Mouse (Mus musculus) layer of hippocampus, adult 9-10 months (tissue): ENCODE results near the gene Cwc25.
A peak's percentile ranks its signal among the peaks of the same experiment; 100 is the strongest.
"Not testable (repeated sequence)": the region's sequence is repeated elsewhere in the genome, so short reads cannot be mapped to it uniquely, and the experiment has no call there.

Experiments used
- DNase-seq: peaks from one replicate; pipeline ENCODE4 v3.0.0; 2022; ENCODE audit warnings: low spot score

The Cwc25 gene

DNA sequence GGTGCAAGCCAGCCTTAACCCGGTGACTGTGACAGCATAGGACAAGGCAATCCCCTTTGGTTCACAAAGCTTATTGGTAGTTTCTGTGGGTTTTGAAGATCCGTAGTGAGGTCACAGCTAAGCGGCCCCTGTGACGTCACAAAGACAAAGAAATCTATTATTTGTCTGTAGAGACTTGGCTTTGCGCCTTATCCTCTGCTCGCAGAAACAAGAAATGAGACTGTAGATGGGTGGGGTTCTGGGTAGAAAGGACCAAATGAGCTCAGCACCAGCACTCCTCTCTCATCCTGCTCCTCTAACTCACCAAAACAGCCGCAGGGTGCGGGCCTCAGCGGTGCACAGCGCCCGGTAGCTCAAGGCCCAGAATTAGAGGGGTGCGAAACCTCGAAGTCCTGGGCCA lies 8.8 kb upstream of the Cwc25 start:
- no peak for DNase-seq

DNA sequence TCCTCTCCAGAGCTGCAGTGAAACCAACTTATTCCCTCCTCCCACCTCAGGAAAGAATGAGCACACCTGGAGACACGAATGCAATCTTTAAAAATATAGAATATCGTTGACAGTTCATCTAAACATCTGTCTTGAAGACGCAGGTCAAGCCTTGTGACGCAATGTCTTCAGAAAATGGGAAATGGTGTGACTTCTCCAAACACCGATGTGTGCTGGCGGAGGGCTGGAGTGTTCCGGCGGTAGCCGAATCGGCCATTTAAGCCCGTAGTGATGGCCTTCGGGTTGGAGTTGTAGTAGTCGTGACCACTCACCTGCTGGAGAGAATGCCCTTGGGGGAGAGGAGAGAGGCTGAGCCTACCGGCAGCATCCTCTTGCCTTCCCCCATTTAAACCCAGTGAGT lies 5.1 kb upstream of the Cwc25 start:
- no peak for DNase-seq

DNA sequence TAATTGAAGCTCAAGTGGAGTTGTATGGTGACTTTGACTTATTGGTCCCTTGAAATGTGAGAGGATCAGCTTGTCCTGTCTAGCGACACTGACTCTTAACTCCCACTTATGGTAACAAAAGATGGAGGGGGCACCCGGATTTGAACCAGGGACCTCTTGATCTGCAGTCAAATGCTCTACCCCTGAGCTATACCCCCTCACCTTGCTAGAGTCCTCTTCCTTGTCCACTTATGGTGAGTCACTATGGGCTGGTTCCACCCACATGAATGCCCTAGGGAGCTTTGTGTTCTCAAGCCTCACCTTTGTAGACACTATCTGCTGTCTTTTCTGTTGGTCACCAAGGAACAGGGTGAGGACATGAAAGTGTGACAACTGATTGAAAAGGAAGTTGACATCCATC lies 3.3 kb upstream of the Cwc25 start:
- no peak for DNase-seq

DNA sequence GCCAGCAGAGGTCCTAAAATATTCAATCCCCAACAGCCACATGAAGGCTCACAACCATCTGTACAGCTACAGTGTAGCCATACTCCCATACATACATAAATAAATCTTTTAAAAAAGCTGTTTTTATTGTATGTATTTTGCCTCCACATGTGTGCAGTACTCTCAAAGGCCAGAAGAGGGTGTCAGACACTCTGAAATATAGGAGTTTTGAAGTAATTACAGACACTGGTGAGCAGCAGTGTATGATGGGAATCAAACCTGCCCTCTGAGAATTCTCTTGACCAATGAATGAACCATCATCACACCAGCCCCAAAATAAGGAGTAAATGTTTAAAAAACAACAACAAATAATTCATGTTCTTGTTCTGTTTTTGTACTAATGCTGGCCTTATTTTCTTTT lies 4.7 kb downstream of the Cwc25 start:
- DNase-seq: no peak

DNA sequence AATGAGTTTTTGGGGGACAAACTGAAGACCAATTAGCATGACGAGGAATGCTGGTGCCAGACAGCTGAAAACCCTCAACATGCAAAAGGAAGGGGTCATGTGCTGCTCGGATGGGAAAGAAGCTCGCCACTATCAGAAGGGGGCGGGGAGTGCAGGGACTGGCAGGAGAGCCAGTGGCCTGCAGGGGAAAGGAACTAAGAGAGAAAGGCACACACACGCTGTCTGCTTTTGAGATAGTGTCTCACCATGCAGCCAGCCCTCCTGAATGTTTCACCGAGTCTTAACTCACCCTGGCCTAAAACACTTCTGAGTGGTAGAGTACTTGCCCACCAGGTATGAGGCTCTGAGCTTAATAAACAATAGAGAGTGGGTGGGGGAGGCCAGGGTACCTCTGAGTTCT lies 7.4 kb downstream of the Cwc25 start:
- no peak for DNase-seq

DNA sequence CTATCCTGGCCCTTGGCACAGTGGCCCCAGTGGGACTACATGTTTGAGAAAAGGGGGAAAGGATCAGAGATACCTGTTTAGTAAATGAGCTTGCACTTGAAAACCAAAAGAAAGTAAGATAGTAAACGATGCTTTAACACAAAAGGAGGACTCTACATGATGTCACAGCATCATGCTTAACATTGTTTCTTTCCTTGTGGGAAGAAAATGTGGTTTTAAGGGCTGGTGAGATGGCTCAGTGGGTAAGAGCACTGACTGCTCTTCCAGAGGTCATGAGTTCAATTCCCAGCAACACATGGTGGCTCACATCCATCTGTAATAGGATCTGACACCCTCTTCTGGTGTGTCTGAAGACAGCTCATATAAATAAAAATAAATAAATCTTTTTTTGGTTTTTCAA lies 8.2 kb downstream of the Cwc25 start:
- no peak for DNase-seq

DNA sequence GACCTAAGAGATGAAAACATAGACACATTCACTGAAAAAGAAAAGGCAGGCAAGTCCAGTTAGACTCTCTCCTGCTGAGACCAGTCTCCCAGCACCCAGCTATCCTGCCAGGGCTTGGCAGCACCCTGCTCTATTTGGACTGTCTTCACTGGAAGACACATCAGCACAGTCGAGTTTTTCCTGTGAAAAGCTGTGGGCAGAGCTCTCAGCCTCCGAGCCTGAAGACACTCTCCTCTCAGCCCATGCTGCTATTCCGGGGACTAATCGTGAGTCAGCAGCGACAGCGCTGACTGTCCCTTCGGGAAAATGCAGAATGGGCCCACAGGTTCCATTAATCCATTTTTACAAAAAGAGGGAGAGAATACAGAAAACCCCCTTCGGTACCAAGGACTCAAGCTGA lies 13.1 kb downstream of the Cwc25 start:
- no peak for DNase-seq

DNA sequence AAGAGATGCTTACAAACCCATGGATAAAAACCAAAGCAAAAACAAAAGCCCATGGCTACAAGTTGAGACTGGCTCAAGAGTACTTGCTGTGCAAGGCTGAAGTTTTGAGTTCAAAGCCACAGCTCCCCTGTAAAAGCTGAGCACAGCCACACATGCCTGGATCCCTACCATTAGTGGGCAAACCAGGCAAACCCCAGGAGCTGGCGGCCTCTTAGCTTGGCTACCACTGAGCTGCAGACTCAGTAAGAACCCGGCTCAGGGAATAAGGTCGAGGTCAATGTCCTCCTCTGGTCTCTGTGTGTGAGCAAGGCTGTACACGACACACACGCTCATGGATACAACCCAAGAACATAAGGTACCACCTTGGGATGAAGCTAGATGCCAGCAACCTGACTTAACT lies 17.9 kb downstream of the Cwc25 start:
- DNase-seq: no peak

DNA sequence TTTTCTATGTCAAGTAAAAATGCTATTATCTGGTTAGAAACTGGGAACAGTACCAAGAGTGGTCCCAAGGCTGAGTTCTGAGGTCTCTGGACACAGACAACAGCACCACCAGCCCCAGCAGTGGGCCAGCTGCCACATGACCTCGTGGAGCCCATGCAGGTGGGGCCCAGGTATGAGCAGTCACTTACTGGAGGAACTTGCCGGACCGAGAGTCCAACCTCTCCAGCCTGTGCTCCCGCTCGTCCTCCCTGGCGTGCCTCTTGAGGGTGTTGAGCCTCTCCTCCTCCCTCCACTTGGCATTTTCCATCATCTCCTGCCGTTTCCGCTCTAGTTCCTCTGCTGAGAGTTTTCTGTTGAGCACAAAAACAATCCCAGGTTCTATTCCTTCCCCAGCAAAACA lies 18.6 kb downstream of the Cwc25 start:
- no peak for DNase-seq

DNA sequence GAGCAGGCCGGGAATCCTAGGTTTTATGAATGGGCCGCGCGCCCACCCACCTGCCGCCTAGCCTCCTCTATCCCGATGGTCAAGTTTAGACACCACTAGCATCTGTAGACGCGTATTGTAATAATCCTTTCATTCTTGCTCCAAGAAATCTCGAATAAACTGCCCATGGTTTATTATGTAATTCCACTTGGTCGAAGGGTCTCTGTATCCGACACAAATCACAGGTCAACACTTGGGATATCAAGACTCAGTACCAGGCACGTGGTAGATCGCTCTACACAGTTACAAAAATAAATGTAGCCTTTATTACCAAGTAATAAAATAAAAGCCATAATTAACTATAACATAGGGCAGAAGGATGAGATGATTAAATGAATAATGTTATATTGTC lies 21.0 kb downstream of the Cwc25 start:
- DNase-seq: no peak

DNA sequence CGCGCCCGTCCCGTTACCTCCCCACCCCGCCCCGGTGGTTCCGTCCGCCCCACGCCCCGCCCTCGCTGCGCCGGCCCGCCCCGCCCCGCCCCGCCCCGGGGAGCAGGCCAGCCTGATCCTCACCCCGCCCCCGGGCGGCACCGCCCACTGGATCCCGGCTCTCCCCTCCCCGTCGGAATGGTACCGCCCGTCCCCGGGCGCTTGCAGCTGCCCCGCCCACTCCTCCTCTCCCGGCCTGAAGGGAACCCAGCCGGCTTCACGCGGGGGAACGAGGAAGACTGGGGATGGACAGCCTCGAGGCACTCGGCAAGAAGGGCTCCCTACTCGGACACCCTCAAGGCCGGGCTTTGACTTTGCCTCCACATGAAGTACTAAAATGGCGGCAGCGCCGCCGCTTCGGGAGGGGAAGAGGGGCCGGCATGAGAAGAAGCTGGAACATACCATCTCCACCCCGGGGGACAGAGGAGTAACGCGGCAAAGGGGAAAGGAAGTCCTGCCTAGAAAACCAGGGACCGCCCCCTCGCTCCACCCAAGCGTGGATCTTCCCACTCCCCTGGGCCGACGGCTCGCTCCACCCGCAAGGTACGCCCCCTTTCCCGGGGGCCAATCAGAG lies 21.5 kb downstream of the Cwc25 start:
- peak; percentile 96 for DNase-seq

DNA sequence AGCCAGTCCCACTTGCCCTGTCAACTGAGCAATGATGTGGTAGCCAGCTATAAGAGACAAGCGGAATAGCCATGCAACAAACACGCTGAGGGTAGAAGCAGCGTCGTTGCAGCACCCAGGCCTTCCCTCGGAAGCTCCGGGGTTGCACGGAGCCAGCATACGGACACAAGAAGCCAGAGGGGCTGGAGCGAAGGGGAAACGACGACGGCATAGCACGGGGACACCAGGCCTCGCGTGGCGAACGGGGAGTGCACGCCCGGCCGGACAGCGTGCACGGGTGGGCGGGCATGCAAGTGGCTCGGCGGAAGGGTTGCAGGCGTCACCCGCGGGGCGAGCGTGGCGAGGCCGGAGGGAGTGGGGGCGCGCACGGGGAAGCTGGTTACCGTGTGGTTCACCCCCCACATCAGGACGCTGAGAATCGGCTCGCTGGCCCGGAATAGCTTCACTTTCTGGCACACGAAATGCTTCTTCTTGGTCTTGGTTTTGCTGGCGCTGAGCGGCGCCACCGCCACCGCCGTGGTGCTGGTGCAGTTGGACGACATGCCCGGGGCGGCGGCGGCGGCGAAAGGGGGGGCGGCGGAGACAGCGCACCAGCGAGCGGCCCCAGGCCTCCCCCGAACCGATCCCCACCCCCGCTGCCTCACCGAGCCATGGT lies 22.2 kb downstream of the Cwc25 start, which contains the start of gene Pip4k2b:
Pip4k2b (minus strand) TSS at position 642 of the 655 bp plus-strand sequence.
- DNase-seq: no peak

DNA sequence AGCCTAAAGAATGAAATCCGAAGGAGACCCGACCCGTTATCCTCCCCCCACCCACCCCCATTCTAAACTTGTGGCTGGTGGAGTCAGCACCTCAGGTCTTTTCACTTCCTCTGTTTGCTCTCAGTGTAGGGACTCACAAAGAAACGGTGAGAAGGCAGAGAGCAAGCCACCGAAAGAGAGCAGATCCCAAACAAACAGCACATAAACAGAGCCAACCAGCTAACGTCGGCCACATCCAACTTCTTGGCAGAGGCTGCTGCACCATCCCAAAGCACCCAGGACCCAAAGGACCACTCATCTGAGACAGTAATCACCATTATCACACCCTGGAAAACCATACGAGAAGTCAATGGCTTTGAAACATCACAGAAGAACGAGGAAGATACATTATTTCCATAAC lies 22.9 kb downstream of the Cwc25 start:
- DNase-seq: no peak

DNA sequence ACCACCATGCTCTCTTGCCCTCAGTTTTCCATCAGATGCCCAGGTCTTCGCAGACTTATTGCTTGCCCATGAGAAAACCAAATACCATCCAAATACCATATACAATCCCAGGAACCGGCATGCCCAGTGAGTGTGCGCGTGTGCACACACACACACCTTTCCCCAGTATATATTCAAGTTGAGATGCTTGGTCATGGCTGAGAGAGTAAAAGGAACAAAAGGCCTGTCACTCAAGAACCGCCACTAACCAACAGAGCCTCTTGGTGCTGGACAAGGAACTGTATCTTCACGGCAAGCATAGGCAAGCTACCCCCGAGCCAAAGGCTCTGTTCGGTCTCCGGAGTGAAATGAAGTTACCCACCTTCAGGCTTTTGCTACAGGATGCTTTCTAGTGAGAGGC lies 23.8 kb downstream of the Cwc25 start:
- no peak for DNase-seq

DNA sequence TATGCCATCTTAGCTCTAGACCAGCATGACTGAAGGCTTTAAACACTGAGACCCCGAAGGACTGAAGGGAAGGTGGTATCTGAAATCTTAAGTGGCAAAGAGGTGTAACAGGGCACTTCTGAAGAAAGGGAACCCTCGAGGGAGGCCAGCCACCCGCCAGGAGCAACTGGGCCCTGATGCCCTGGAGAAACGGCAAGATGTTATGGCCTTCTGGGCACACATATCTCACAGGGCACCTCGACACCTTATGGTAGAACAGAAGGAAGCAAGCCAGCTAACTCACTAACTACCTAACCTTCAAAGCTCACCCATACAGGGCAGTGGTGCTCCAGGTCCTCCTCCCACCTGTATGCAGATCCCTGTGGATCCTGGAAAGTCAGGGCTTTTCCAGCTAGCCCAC lies 24.2 kb downstream of the Cwc25 start:
- DNase-seq: no peak

DNA sequence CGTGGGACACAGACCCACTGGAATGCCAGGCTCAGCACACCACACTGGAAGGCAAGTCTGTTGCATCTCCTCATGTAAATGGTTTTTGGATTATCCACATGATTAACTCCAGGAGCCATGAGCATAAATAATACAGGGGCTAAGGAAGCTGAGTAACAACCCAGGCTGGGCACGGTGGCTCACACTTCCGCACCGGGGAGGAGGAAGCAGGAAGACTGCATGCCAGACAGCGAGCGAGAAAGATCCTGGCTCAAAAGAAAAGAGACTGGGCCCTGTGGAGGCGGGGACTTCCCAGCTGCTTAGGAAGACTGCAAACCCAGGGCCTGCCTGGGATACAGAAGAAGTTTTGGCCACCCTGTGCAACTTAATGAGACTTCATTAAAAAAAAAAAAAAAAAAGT lies 26.2 kb downstream of the Cwc25 start:
- DNase-seq: no peak

DNA sequence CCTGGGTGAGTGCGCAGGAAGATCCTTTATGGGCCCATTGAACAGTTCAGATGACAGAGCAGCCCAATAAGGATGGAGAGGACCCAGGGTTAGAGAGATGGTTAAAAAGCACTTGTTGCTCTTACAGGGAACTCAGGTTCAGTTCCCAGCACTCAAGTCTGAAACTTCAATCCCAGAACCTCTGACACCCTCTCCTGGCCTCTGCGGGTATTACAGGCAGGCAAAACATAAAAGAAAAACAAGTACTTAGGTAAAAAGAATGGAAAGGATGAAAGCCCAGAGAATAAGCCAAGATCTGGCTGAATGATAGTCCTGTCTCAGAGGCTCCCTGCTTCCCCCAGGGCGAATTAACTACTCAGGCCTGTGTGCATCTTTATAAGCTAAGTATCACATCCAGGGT lies 27.2 kb downstream of the Cwc25 start:
- DNase-seq: no peak

DNA sequence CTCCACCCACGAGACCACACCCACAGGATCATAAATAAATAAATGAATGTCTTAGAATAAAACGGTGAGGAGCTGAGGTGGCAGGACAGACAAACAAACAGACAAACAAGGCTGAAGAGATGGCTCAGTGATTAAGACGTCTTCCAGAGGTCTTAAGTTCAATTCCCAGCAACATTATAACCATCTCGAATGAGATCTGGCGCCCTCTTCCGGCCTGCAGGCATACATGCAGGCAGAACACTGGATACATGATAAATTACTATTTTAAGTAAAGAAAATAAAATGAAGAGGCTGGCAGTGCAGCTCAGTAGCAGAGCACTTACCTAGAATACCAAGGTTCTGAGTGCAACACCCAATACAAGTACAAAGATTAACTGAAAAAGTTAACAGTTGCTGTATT lies 27.7 kb downstream of the Cwc25 start:
- DNase-seq: no peak

DNA sequence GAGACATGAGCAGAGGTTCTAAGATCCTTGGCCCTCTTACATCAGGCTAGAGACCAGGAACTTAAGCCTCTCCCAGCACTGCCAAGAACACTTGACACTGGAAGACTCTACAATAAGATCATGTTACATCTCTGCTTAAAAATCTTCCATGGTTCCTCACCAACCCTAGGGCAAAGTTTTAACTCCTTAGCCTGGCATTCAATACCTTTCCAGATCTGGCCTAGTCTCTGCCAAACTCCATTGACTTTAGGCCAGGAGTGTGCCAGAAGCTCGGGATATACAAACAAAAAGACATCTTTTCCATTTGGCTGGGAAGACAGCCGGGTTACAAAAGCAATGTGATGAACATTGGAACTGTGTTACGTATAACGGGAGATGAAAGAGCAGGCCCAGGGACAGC lies 28.8 kb downstream of the Cwc25 start:
- DNase-seq: no peak

DNA sequence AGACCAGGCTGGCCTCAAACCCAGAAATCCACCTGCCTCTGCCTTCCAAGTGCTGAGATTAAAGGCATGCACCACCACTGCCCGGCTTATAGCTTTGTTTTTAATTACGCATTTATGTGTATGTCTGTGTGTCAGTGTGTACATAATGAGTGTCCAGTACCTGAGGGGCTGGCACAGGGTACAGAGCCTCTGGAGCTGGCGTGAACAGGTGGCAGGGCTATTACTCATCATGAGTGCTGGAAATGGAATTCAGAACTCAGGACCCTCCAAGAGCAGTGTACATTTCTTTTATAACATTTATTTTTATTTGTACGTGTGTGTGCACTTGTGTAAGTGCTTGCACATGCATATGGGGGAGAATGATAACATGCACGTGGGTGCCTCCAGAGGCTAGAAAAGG lies 29.7 kb downstream of the Cwc25 start:
- DNase-seq: no peak

DNA sequence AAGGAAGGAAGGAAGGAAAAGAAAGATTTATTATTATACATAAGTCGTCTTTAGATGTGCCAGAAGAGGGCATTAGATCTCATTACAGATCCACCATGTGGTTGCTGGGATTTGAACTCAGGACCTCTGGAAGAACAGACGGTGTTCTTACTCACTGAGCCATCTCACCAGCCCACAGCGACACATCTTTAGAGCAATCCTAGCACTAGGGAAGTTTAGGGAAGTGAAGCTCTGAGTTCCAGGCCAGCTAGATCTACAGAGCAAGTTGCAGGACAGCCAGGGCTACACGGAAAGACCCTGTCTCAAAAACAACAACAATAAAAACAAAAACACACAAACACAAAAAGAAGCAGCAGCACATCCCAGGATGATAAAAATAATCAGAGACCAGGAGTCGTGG lies 31.5 kb downstream of the Cwc25 start:
- DNase-seq: not testable (repeated sequence)

DNA sequence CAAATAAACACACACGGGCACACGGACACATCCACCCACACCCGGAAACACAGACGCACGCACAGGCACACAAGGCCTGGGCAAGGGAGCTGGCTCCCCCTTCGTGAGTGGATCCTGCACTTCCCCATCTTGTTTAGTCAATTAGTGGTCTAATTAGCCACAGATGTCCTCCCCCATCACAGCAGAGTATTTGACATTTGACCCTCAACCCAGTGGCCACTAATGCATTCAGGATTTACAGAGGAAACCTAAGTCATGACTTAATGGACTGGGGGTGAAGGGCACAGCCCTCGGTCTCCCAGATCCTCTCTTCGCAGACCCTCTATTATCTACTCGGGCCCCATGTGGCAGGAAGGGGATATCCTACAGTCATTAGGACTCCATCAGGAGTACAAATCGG lies 32.7 kb downstream of the Cwc25 start:
- no peak for DNase-seq

DNA sequence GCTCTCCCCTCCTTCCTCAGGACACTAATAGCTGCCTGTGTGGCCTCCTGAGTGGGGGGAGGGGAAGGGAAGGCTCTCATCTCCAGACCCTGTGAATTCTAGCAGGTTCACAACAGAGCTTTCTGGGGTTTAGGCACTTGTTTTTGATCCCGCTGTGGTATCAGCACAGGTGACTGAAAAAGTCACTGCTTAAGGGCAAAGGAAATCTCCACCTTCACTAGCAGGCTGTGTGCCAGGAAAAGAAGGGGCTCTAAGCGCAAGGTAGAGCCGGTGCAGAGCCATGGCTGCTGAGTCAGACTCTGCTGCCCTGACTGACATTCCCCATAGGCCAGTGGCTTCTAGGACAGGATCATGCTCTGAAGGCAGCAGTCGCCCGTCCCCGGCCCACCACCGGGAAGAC lies 37.6 kb downstream of the Cwc25 start:
- no peak for DNase-seq

DNA sequence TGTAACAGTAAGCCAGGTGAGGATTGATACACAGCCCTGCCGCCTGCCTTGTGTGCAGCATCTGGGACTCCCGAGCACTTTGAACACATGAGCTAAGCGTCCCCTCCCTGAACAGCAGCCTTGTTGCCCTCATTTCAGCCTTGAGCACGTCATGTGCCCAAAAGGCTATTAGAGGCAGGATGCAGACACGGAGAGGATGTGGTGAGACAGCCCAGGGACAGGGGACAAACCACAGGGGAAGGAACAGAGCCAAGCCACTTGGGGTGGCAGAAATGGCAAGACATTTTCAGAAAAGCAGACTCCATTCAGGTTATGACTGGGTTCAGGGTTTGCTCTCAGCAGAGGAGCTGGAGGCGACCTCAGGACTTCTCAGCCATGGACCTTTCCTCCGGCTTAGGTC lies 38.0 kb downstream of the Cwc25 start:
- no peak for DNase-seq
